Mouse (Mus musculus) midbrain, embryonic 11.5 days (tissue): ENCODE data around the gene Ripply1. TPM values are rescaled to one million over a fixed set of nuclear protein-coding genes. Genes with fewer than 3 reads are reported as not detected.

Experiments
- ATAC-seq: fragments of 200-750 bp; cut with Nextera tagmentation; 2 replicates; pipeline ENCODE4 v1.8.0; 2017; ENCODE audit warnings: moderate TSS enrichment, moderate library complexity; ENCODE audit not compliant: low FRiP score
- DNase-seq: peaks from one replicate; pipeline ENCODE4 v3.0.0; 2015; ENCODE audit warnings: low spot score; ENCODE audit errors: missing footprints
- H3K27ac ChIP-seq: fragments of 300-500 bp; sonication (generic); 2 replicates; pipeline ENCODE4 v1.5.1; 2014; ENCODE audit warnings: low read depth, low read length
- H3K27me3 ChIP-seq: fragments of 300-500 bp; sonication (generic); 2 replicates; pipeline ENCODE4 v1.6.1; 2014; ENCODE audit warnings: mild to moderate bottlenecking, low read length, moderate library complexity, mixed read lengths; ENCODE audit not compliant: control insufficient read depth, insufficient read depth
- H3K36me3 ChIP-seq: fragments of 300-500 bp; sonication (generic); 2 replicates; pipeline ENCODE4 v1.6.1; 2014; ENCODE audit warnings: mild to moderate bottlenecking, low read length, moderate library complexity, mixed read lengths; ENCODE audit not compliant: control insufficient read depth, insufficient read depth
- H3K4me1 ChIP-seq: fragments of 300-500 bp; sonication (generic); 2 replicates; pipeline ENCODE4 v1.6.1; 2014; ENCODE audit warnings: low read length; ENCODE audit not compliant: control insufficient read depth, insufficient read depth
- H3K4me2 ChIP-seq: fragments of 300-500 bp; sonication (generic); 2 replicates; pipeline ENCODE4 v1.6.1; 2014; ENCODE audit warnings: mild to moderate bottlenecking, moderate library complexity
- H3K4me3 ChIP-seq: fragments of 300-500 bp; sonication (generic); 2 replicates; pipeline ENCODE4 v1.5.1; 2014; ENCODE audit warnings: low read depth, low read length
- H3K9ac ChIP-seq: fragments of 300-500 bp; sonication (generic); 2 replicates; pipeline ENCODE4 v1.6.1; 2014; ENCODE audit warnings: low read length
- H3K9me3 ChIP-seq: fragments of 300-500 bp; sonication (generic); 2 replicates; pipeline ENCODE4 v1.6.1; 2016; ENCODE audit warnings: low read length; ENCODE audit not compliant: control insufficient read depth
- WGBS: fragments of 180-500 bp; shearing (Covaris S2); extraction: QIAGEN DNeasy Blood & Tissue Kit; methylation state at CpG from one replicate; pipeline ENCODE4 v1.1.7; 2014; 5-methylcytosine and 5-hydroxymethylcytosine counted together
- polyA plus RNA-seq: library from polyadenylated mRNA; unstranded; fragments of >200 nt; fragmentation: Nextera tagmentation; extraction: Ambion mirVana; gene quantifications from 2 replicates; pipeline ENCODE4 v1.2.1, GENCODE M21; 2014

Gene Ripply1
- polyA plus RNA-seq, 1 experiment from 2014 or later: 0.34 TPM

GRCm38 (mm10) chrX:139794072-139794845, 12.1 kb upstream of the Ripply1 start:
- DNase-seq (no peak), ATAC-seq (no peak)
- Histone ChIP-seq H3K27me3 (peaks cover 8% of the 10 kb centered on the region), H3K9ac (no peak overlapping the region), H3K36me3 (no peaks in the 10 kb centered on the region), H3K9me3 (no peaks in the 10 kb centered on the region), H3K4me3 (no peak overlapping the region), H3K4me2 (no peak overlapping the region), H3K4me1 (no peaks in the 10 kb centered on the region), H3K27ac (no peak overlapping the region)
- 92% methylated on average over 7 of the region's 7 CpGs for WGBS

- Histone ChIP-seq H3K36me3 (no peaks in the 10 kb centered on the region), H3K4me3 (no peak overlapping the region), H3K9ac (no peak overlapping the region), H3K27ac (no peak overlapping the region), H3K9me3 (no peaks in the 10 kb centered on the region), H3K4me1 (peaks cover 13% of the 10 kb centered on the region), H3K4me2 (no peak overlapping the region), H3K27me3 (peaks cover 15% of the 10 kb centered on the region)
- ATAC-seq (no peak), DNase-seq (no peak)
- 45% methylated on average over 1 of the region's 1 CpGs for WGBS
Observed at GRCm38 (mm10) chrX:139785764-139786163, 3.6 kb upstream of the Ripply1 start.

DNA sequence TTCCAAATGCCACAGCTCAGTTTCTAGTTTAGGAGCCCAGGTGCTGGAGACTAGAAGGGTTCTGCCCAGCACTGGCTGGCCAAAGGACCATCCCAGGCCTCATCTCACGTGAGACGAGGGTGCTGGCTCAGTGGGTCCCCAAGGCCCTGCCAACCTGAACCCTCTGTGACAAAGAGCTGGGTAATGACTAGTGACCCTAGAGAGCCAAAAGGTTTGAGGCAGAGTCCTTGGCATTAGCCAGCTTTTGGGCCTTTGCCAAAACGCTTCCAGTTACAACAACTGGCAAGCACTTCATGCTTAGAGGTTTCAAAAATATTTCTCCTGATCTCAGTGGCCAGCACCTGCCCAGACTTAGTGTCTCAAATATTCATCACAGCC, 881 bp upstream of the Ripply1 start:
- no peak overlapping the region for H3K4me3 ChIP-seq
- no peaks in the 10 kb centered on the region for H3K36me3 ChIP-seq
- no peaks in the 10 kb centered on the region for H3K9me3 ChIP-seq
- no peak for DNase-seq
- 21% methylated on average over 3 of the region's 3 CpGs for WGBS
- ATAC-seq: peak; percentile 51
- H3K9ac ChIP-seq: no peak overlapping the region
- H3K27ac ChIP-seq: no peak overlapping the region
- peaks cover 8% of the 10 kb centered on the region for H3K27me3 ChIP-seq
- H3K4me2 ChIP-seq: no peak overlapping the region
- peaks cover 13% of the 10 kb centered on the region for H3K4me1 ChIP-seq

- Histone ChIP-seq H3K27me3 (peaks cover 8% of the 10 kb centered on the region), H3K27ac (no peak overlapping the region), H3K36me3 (no peaks in the 10 kb centered on the region), H3K9ac (no peak overlapping the region), H3K4me1 (peaks cover 13% of the 10 kb centered on the region), H3K9me3 (no peaks in the 10 kb centered on the region), H3K4me3 (no peak overlapping the region), H3K4me2 (no peak overlapping the region)
- no peak for ATAC-seq
- WGBS: 79% methylated on average over 4 of the region's 4 CpGs
- DNase-seq: no peak
Observed at GRCm38 (mm10) chrX:139781563-139781962, 590 bp downstream of the Ripply1 start.

GRCm38 (mm10) chrX:139780988-139781387, 1.2 kb downstream of the Ripply1 start:
- Histone ChIP-seq H3K4me3 (no peak overlapping the region), H3K4me1 (peaks cover 13% of the 10 kb centered on the region), H3K27me3 (peaks cover 8% of the 10 kb centered on the region), H3K4me2 (no peak overlapping the region), H3K9me3 (no peaks in the 10 kb centered on the region), H3K9ac (no peak overlapping the region), H3K36me3 (no peaks in the 10 kb centered on the region), H3K27ac (no peak overlapping the region)
- DNase-seq (no peak), ATAC-seq (no peak)
- WGBS: 54% methylated on average over 3 of the region's 3 CpGs

DNA sequence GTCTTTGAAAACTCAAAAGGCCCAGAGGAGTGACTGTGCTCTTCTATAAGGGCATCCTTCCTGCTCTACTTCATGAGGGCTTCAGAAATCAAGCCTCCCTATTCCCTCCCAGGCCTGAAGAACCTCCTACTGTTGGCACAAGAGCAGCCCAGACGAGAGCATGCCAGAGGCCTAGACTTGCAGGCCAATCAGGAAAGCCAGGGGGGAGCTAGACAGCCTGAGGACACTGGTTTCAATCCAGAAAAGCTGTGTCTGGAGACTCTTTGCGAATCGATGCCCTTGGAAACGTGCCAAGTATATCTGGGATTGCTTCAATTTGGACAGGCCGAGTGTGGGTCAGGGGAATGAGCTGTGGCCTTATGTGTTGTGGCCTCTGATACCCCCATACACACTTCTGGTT, 2.8 kb downstream of the Ripply1 start:
- Histone ChIP-seq H3K4me2 (no peak overlapping the region), H3K9me3 (no peaks in the 10 kb centered on the region), H3K4me3 (no peak overlapping the region), H3K4me1 (peaks cover 13% of the 10 kb centered on the region), H3K27me3 (peaks cover 7% of the 10 kb centered on the region), H3K36me3 (no peaks in the 10 kb centered on the region), H3K9ac (no peak overlapping the region), H3K27ac (no peak overlapping the region)
- ATAC-seq (no peak), DNase-seq (no peak)
- 82% methylated on average over 5 of the region's 5 CpGs for WGBS

DNA sequence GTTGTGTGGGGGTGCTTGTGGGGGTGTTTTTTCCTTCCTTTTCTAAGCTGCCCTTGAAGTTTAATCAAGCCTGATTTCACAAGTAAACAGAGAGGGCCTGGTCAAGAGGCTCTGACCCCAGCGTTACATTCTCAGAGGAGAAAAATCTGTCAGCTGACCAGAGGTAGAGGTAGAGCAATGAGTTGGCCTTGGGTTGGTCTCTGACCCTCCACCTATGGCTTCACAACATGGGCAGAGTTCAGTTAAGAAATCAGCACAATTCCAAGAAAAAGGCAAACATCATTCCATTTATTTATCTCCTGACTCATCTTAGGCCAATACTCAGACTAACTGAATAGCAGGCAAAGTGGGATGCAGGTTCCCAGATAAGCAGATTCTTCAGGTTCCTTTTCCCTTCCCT, 3.3 kb downstream of the Ripply1 start:
- Histone ChIP-seq H3K4me2 (no peak overlapping the region), H3K9ac (no peak overlapping the region), H3K36me3 (no peaks in the 10 kb centered on the region), H3K4me3 (no peak overlapping the region), H3K27me3 (peaks cover 7% of the 10 kb centered on the region), H3K9me3 (no peaks in the 10 kb centered on the region), H3K4me1 (peaks cover 13% of the 10 kb centered on the region), H3K27ac (no peak overlapping the region)
- DNase-seq (no peak), ATAC-seq (no peak)
- WGBS: 75% methylated on average over 1 of the region's 1 CpGs

DNA sequence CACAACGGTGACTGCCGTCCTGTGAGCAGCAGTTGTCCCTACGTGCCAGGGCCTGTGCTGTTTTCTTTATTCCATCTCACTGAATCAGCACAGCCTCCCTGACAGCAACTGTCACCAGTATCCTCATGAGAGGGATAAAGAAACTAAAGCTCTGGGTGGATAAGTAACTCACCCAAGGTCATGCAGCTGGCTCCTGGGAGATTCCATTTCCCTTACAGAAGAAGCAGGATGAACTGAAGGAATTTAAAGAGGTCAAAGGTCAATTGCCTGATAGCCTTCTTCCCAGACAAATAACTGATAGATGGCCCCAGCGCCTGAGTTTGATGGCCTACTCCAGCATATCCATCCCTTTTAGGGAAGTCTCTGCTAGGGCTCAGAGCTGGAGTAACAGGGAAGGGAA, 4.8 kb downstream of the Ripply1 start:
- no peak for ATAC-seq
- Histone ChIP-seq H3K27ac (no peak overlapping the region), H3K9ac (no peak overlapping the region), H3K4me2 (no peak overlapping the region), H3K9me3 (no peaks in the 10 kb centered on the region), H3K4me3 (no peak overlapping the region), H3K36me3 (no peaks in the 10 kb centered on the region), H3K27me3 (peaks cover 7% of the 10 kb centered on the region), H3K4me1 (peaks cover 5% of the 10 kb centered on the region)
- 30% methylated on average over 4 of the region's 4 CpGs for WGBS
- no peak for DNase-seq

- DNase-seq: no peak
- Histone ChIP-seq H3K9me3 (no peaks in the 10 kb centered on the region), H3K4me2 (no peak overlapping the region), H3K27me3 (no peaks in the 10 kb centered on the region; the same call in 1 of the 2 replicates), H3K9ac (no peak overlapping the region), H3K36me3 (no peaks in the 10 kb centered on the region), H3K27ac (no peak overlapping the region), H3K4me1 (no peaks in the 10 kb centered on the region), H3K4me3 (no peak overlapping the region)
- ATAC-seq: no peak
- WGBS: 74% methylated on average over 7 of the region's 7 CpGs
Observed at GRCm38 (mm10) chrX:139775084-139775612, 7.0 kb downstream of the Ripply1 start.
